Mouse (Mus musculus) liver, postnatal 0 days (tissue): ENCODE data around the gene Atp5b. TPM values are rescaled to one million over a fixed set of nuclear protein-coding genes. Genes with fewer than 3 reads are reported as not detected.

Source experiments
- ATAC-seq: fragments of 200-750 bp; cut with Nextera tagmentation; 2 replicates; pipeline ENCODE4 v1.8.0; 2017; ENCODE audit warnings: mild to moderate bottlenecking, moderate library complexity
- DNase-seq: peaks from one replicate; pipeline ENCODE4 v3.0.0-alpha.2; 2016
- H3K27ac ChIP-seq: fragments of 300-500 bp; sonication (generic); 2 replicates; pipeline ENCODE4 v1.5.1; 2014; ENCODE audit warnings: antibody characterized with exemption, moderate library complexity, mild to moderate bottlenecking, low read depth
- H3K27me3 ChIP-seq: fragments of 300-500 bp; sonication (generic); 2 replicates; pipeline ENCODE4 v1.6.1; 2014; ENCODE audit warnings: low read length, control low read depth, mixed read lengths; ENCODE audit not compliant: insufficient read depth
- H3K36me3 ChIP-seq: fragments of 300-500 bp; sonication (generic); replicated peaks from 2 replicates; pipeline ENCODE4 v1.6.1; 2014; ENCODE audit warnings: mild to moderate bottlenecking, control low read depth, low read length, moderate library complexity, mixed read lengths; ENCODE audit not compliant: insufficient read depth
- H3K4me1 ChIP-seq: fragments of 300-500 bp; sonication (generic); 2 replicates; pipeline ENCODE4 v1.6.1; 2014; ENCODE audit warnings: antibody characterized with exemption, mild to moderate bottlenecking, control low read depth; ENCODE audit not compliant: insufficient read depth
- H3K4me2 ChIP-seq: fragments of 300-500 bp; sonication (generic); 2 replicates; pipeline ENCODE4 v1.6.1; 2014; ENCODE audit warnings: low read depth, mild to moderate bottlenecking, low read length, moderate library complexity, mixed read lengths
- H3K4me3 ChIP-seq: fragments of 300-500 bp; sonication (generic); 2 replicates; pipeline ENCODE4 v1.5.1; 2014; ENCODE audit warnings: low read depth, low read length
- H3K9ac ChIP-seq: fragments of 300-500 bp; sonication (generic); replicated peaks from 2 replicates; pipeline ENCODE4 v1.6.1; 2014; ENCODE audit warnings: mild to moderate bottlenecking, moderate library complexity
- H3K9me3 ChIP-seq: fragments of 300-500 bp; sonication (generic); 2 replicates; pipeline ENCODE4 v1.6.1; 2016; ENCODE audit warnings: mild to moderate bottlenecking, control low read depth, low read length, mixed read lengths
- CTCF ChIP-seq: sonication (generic); IDR thresholded peaks from 2 replicates; pipeline ENCODE4 v1.5.1; 2016; ENCODE audit warnings: antibody characterized with exemption, low read depth
- EP300 ChIP-seq: IDR thresholded peaks from 2 replicates; pipeline ENCODE4 v1.6.1; 2016; ENCODE audit warnings: antibody characterized with exemption, low read depth, mild to moderate bottlenecking
- WGBS: fragments of 180-500 bp; shearing (Covaris S2); extraction: QIAGEN DNeasy Blood & Tissue Kit; methylation state at CpG from one replicate; pipeline ENCODE4 v1.1.7; 2014; ENCODE audit not compliant: insufficient replicate concordance; 5-methylcytosine and 5-hydroxymethylcytosine counted together
- polyA plus RNA-seq: library from polyadenylated mRNA; unstranded; fragments of >200 nt; fragmentation: Nextera tagmentation; extraction: Ambion mirVana; gene quantifications from 2 replicates; pipeline ENCODE4 v1.2.1, GENCODE M21; 2015

Atp5b gene
- polyA plus RNA-seq, 1 experiment from 2014 or later = 1,865 TPM

- Histone ChIP-seq H3K4me1 (peaks cover 4% of the 10 kb centered on the region), H3K4me2 (no peak overlapping the region), H3K27ac (no peak overlapping the region), H3K36me3 (peaks cover 21% of the 10 kb centered on the region), H3K4me3 (no peak overlapping the region), H3K9ac (no peak overlapping the region), H3K27me3 (no peaks in the 10 kb centered on the region), H3K9me3 (no peaks in the 10 kb centered on the region)
- 88% methylated on average over 8 of the region's 8 CpGs for WGBS
- DNase-seq (no peak), ATAC-seq (no peak)
- no peak for TF ChIP-seq EP300
- TF ChIP-seq CTCF = no peak
Measured at GRCm38 (mm10) chr10:128053001-128053400, 30.1 kb upstream of the Atp5b start.

GRCm38 (mm10) chr10:128058184-128058583 is 24.9 kb upstream of the Atp5b start:
- peak overlapping the region; percentile 92 for H3K27ac ChIP-seq
- under 1% methylated on average over 18 of the region's 18 CpGs for WGBS
- peak overlapping the region; percentile 69 for H3K4me3 ChIP-seq
- H3K9me3 ChIP-seq = no peaks in the 10 kb centered on the region
- H3K9ac ChIP-seq = peak overlapping the region; percentile 83
- no peaks in the 10 kb centered on the region for H3K27me3 ChIP-seq
- ATAC-seq = no peak
- no peak for DNase-seq
- TF ChIP-seq CTCF = no peak
- no peak for TF ChIP-seq EP300
- peaks cover 34% of the 10 kb centered on the region for H3K4me1 ChIP-seq
- H3K4me2 ChIP-seq = peak overlapping the region; percentile 99
- H3K36me3 ChIP-seq = 0 out of 2 replicates have a peak, but pooled peaks cover 4% of the 10 kb centered on the region

- ATAC-seq (peak; percentile 88), DNase-seq (peak; percentile 98)
- H3K27me3 ChIP-seq = no peaks in the 10 kb centered on the region
- peak within 1 kb of the TSS; percentile 99 for H3K4me2 ChIP-seq
- WGBS = 0% methylated on average over 50 of the region's 72 CpGs
- no peaks in the 10 kb centered on the region for H3K9me3 ChIP-seq
- H3K4me3 ChIP-seq = peak within 1 kb of the TSS; percentile 69
- peaks cover 7% of the 10 kb centered on the region; the same call in 1 of the 2 replicates for H3K36me3 ChIP-seq
- 0 out of 2 replicates have a peak, but pooled peaks have one; percentile 19 for TF ChIP-seq EP300
- no peak for TF ChIP-seq CTCF
- H3K4me1 ChIP-seq = peaks cover 37% of the 10 kb centered on the region
- peak within 1 kb of the TSS; percentile 92 for H3K27ac ChIP-seq
- H3K9ac ChIP-seq = peak within 1 kb of the TSS; percentile 83
Measured at GRCm38 (mm10) chr10:128058601-128059151, 24.4 kb upstream of the Atp5b start, which contains the start of gene Ptges3. Ptges3 (plus strand) TSS chr10:128058954.

GRCm38 (mm10) chr10:128059207-128059981 is 23.7 kb upstream of the Atp5b start:
- no peak for TF ChIP-seq EP300
- TF ChIP-seq CTCF = peak; percentile 34; the same call in 1 of the 2 replicates
- WGBS = 1% methylated on average over 46 of the region's 62 CpGs
- Histone ChIP-seq H3K27ac (peak overlapping the region; percentile 92), H3K9me3 (no peaks in the 10 kb centered on the region), H3K4me1 (peaks cover 41% of the 10 kb centered on the region), H3K9ac (peak overlapping the region; percentile 83), H3K27me3 (no peaks in the 10 kb centered on the region), H3K4me2 (peak overlapping the region; percentile 99), H3K4me3 (peak overlapping the region; percentile 69), H3K36me3 (peaks cover 10% of the 10 kb centered on the region)
- ATAC-seq (peak; percentile 45), DNase-seq (peak; percentile 77)

- no peak for ATAC-seq
- H3K36me3 ChIP-seq = peaks cover 10% of the 10 kb centered on the region
- no peak for DNase-seq
- H3K9ac ChIP-seq = peak overlapping the region; percentile 83; the same call in 1 of the 2 replicates
- TF ChIP-seq EP300 = no peak
- TF ChIP-seq CTCF = no peak
- H3K4me3 ChIP-seq = peak overlapping the region; percentile 69
- no peaks in the 10 kb centered on the region for H3K9me3 ChIP-seq
- 0 out of 2 replicates have a peak overlapping the region, but pooled peaks have one; percentile 2 for H3K27ac ChIP-seq
- no peaks in the 10 kb centered on the region for H3K27me3 ChIP-seq
- peaks cover 47% of the 10 kb centered on the region for H3K4me1 ChIP-seq
- peak overlapping the region; percentile 99 for H3K4me2 ChIP-seq
- WGBS = 55% methylated on average over 5 of the region's 5 CpGs
Measured at GRCm38 (mm10) chr10:128061109-128061508, 22.0 kb upstream of the Atp5b start.

GRCm38 (mm10) chr10:128062221-128062989 is 20.7 kb upstream of the Atp5b start:
- DNase-seq (no peak), ATAC-seq (no peak)
- H3K4me2 ChIP-seq = peak overlapping the region; percentile 37
- no peaks in the 10 kb centered on the region for H3K9me3 ChIP-seq
- no peaks in the 10 kb centered on the region for H3K27me3 ChIP-seq
- H3K4me3 ChIP-seq = no peak overlapping the region
- 75% methylated on average over 6 of the region's 6 CpGs for WGBS
- TF ChIP-seq CTCF (no peak), EP300 (no peak)
- H3K27ac ChIP-seq = peak overlapping the region; percentile 30; the same call in 1 of the 2 replicates
- H3K36me3 ChIP-seq = peaks cover 12% of the 10 kb centered on the region
- no peak overlapping the region for H3K9ac ChIP-seq
- H3K4me1 ChIP-seq = peaks cover 47% of the 10 kb centered on the region
